Mouse (Mus musculus): Measurements from ENCODE around the gene Mpp6. TPM values are rescaled to one million over a fixed set of nuclear protein-coding genes. Genes with fewer than 3 reads are reported as not detected.

The Mpp6 gene
- polyA plus RNA-seq, 1 experiment = 3.5 TPM

GRCm38 (mm10) chr6:50219066-50219465 is 109.0 kb downstream of the Mpp6 start:
- H3K27ac ChIP-seq (ENCODE audit: insufficient read depth, low read depth, low read length) = no peak overlapping the region
- H3K4me1 ChIP-seq (ENCODE audit: control insufficient read depth, insufficient read depth, insufficient read length, low read length) = no peaks in the 10 kb centered on the region
- no peak for TF ChIP-seq POLR2A (IDR thresholded peaks at IDR 0.05; ENCODE audit: low read depth, low read length)
- TF ChIP-seq CTCF (IDR thresholded peaks at IDR 0.05; ENCODE audit: extremely low read depth, insufficient read length, insufficient replicate concordance, low read depth, low read length) = no peak
- 87% methylated on average over 6 of the region's 6 CpGs for WGBS
- peaks cover 8% of the 10 kb centered on the region; the same call in 1 of the 2 replicates for H3K36me3 ChIP-seq (ENCODE audit: control insufficient read depth, insufficient read depth, low read length)
- no peaks in the 10 kb centered on the region for H3K27me3 ChIP-seq (ENCODE audit: control insufficient read depth, insufficient read depth, low read length)
- H3K4me3 ChIP-seq (ENCODE audit: low read depth, low read length) = no peak overlapping the region

- H3K4me3 ChIP-seq (ENCODE audit: low read depth, low read length) = no peak overlapping the region
- WGBS = 47% methylated on average over 6 of the region's 6 CpGs
- TF ChIP-seq CTCF (IDR thresholded peaks at IDR 0.05; ENCODE audit: extremely low read depth, insufficient read length, insufficient replicate concordance, low read depth, low read length) (peak; percentile 86; the same call in 1 of the 2 replicates), POLR2A (IDR thresholded peaks at IDR 0.05; ENCODE audit: low read depth, low read length) (no peak)
- H3K27ac ChIP-seq (ENCODE audit: insufficient read depth, low read depth, low read length) = no peak overlapping the region
- no peaks in the 10 kb centered on the region for H3K27me3 ChIP-seq (ENCODE audit: control insufficient read depth, insufficient read depth, low read length)
- H3K36me3 ChIP-seq (ENCODE audit: control insufficient read depth, insufficient read depth, low read length) = peaks cover 2% of the 10 kb centered on the region; the same call in 1 of the 2 replicates
- H3K4me1 ChIP-seq (ENCODE audit: control insufficient read depth, insufficient read depth, insufficient read length, low read length) = no peaks in the 10 kb centered on the region
Observed at GRCm38 (mm10) chr6:50220863-50221262, 110.8 kb downstream of the Mpp6 start.

GRCm38 (mm10) chr6:50222351-50222750 is 112.3 kb downstream of the Mpp6 start:
- Histone ChIP-seq H3K27me3 (ENCODE audit: control insufficient read depth, insufficient read depth, low read length) (no peaks in the 10 kb centered on the region), H3K36me3 (ENCODE audit: control insufficient read depth, insufficient read depth, low read length) (peaks cover 2% of the 10 kb centered on the region; the same call in 1 of the 2 replicates), H3K4me1 (ENCODE audit: control insufficient read depth, insufficient read depth, insufficient read length, low read length) (no peaks in the 10 kb centered on the region), H3K4me3 (ENCODE audit: low read depth, low read length) (no peak overlapping the region), H3K27ac (ENCODE audit: insufficient read depth, low read depth, low read length) (no peak overlapping the region)
- TF ChIP-seq CTCF (IDR thresholded peaks at IDR 0.05; ENCODE audit: extremely low read depth, insufficient read length, insufficient replicate concordance, low read depth, low read length) (no peak), POLR2A (IDR thresholded peaks at IDR 0.05; ENCODE audit: low read depth, low read length) (no peak)
- WGBS = 87% methylated on average over 5 of the region's 5 CpGs

- Histone ChIP-seq H3K27ac (ENCODE audit: insufficient read depth, low read depth, low read length) (no peak overlapping the region), H3K36me3 (ENCODE audit: control insufficient read depth, insufficient read depth, low read length) (peaks cover 2% of the 10 kb centered on the region; the same call in 1 of the 2 replicates), H3K4me3 (ENCODE audit: low read depth, low read length) (no peak overlapping the region), H3K27me3 (ENCODE audit: control insufficient read depth, insufficient read depth, low read length) (no peaks in the 10 kb centered on the region), H3K4me1 (ENCODE audit: control insufficient read depth, insufficient read depth, insufficient read length, low read length) (no peaks in the 10 kb centered on the region)
- TF ChIP-seq CTCF (IDR thresholded peaks at IDR 0.05; ENCODE audit: extremely low read depth, insufficient read length, insufficient replicate concordance, low read depth, low read length) (no peak), POLR2A (IDR thresholded peaks at IDR 0.05; ENCODE audit: low read depth, low read length) (no peak)
- WGBS = 69% methylated on average over 5 of the region's 5 CpGs
Observed at GRCm38 (mm10) chr6:50222986-50223385, 112.9 kb downstream of the Mpp6 start.

- H3K36me3 ChIP-seq (ENCODE audit: control insufficient read depth, insufficient read depth, low read length) = peaks cover 2% of the 10 kb centered on the region; the same call in 1 of the 2 replicates
- no peaks in the 10 kb centered on the region for H3K4me1 ChIP-seq (ENCODE audit: control insufficient read depth, insufficient read depth, insufficient read length, low read length)
- no peak overlapping the region for H3K27ac ChIP-seq (ENCODE audit: insufficient read depth, low read depth, low read length)
- H3K4me3 ChIP-seq (ENCODE audit: low read depth, low read length) = no peak overlapping the region
- no peaks in the 10 kb centered on the region for H3K27me3 ChIP-seq (ENCODE audit: control insufficient read depth, insufficient read depth, low read length)
- WGBS = 89% methylated on average over 4 of the region's 4 CpGs
- TF ChIP-seq POLR2A (IDR thresholded peaks at IDR 0.05; ENCODE audit: low read depth, low read length) (no peak), CTCF (IDR thresholded peaks at IDR 0.05; ENCODE audit: extremely low read depth, insufficient read length, insufficient replicate concordance, low read depth, low read length) (no peak)
Observed at GRCm38 (mm10) chr6:50223606-50224005, 113.6 kb downstream of the Mpp6 start.

GRCm38 (mm10) chr6:50225232-50225631 is 115.2 kb downstream of the Mpp6 start:
- Histone ChIP-seq H3K4me1 (ENCODE audit: control insufficient read depth, insufficient read depth, insufficient read length, low read length) (no peaks in the 10 kb centered on the region), H3K27me3 (ENCODE audit: control insufficient read depth, insufficient read depth, low read length) (no peaks in the 10 kb centered on the region), H3K27ac (ENCODE audit: insufficient read depth, low read depth, low read length) (no peak overlapping the region), H3K4me3 (ENCODE audit: low read depth, low read length) (no peak overlapping the region), H3K36me3 (ENCODE audit: control insufficient read depth, insufficient read depth, low read length) (no peaks in the 10 kb centered on the region; the same call in 1 of the 2 replicates)
- WGBS = 69% methylated on average over 5 of the region's 5 CpGs
- TF ChIP-seq POLR2A (IDR thresholded peaks at IDR 0.05; ENCODE audit: low read depth, low read length) (no peak), CTCF (IDR thresholded peaks at IDR 0.05; ENCODE audit: extremely low read depth, insufficient read length, insufficient replicate concordance, low read depth, low read length) (no peak)

- TF ChIP-seq CTCF (IDR thresholded peaks at IDR 0.05; ENCODE audit: extremely low read depth, insufficient read length, insufficient replicate concordance, low read depth, low read length) (no peak), POLR2A (IDR thresholded peaks at IDR 0.05; ENCODE audit: low read depth, low read length) (no peak)
- no peaks in the 10 kb centered on the region for H3K4me1 ChIP-seq (ENCODE audit: control insufficient read depth, insufficient read depth, insufficient read length, low read length)
- H3K27me3 ChIP-seq (ENCODE audit: control insufficient read depth, insufficient read depth, low read length) = no peaks in the 10 kb centered on the region
- no peak overlapping the region for H3K4me3 ChIP-seq (ENCODE audit: low read depth, low read length)
- H3K36me3 ChIP-seq (ENCODE audit: control insufficient read depth, insufficient read depth, low read length) = no peaks in the 10 kb centered on the region; the same call in 1 of the 2 replicates
- 79% methylated on average over 5 of the region's 5 CpGs for WGBS
- no peak overlapping the region for H3K27ac ChIP-seq (ENCODE audit: insufficient read depth, low read depth, low read length)
Observed at GRCm38 (mm10) chr6:50228180-50228579, 118.1 kb downstream of the Mpp6 start.

Data from small intestine, adult 2 months (tissue).